Mouse (Mus musculus) Patski (cell line): Measurements from ENCODE around the gene Riiad1. TPM values are rescaled to one million over a fixed set of nuclear protein-coding genes. Genes with fewer than 3 reads are reported as not detected.

ENCODE experiments used
- ATAC-seq: fragments of 100-300 bp; one replicate; pipeline ENCODE4 v1.8.0; 2021
- CTCF ChIA-PET: fragments of 350-600 bp; sonication (Branson Sonifier 250); formaldehyde crosslinking; loops from one replicate; lab custom pipeline; 2022; ENCODE audit warnings: inconsistent platforms; lab: Charles Lee
- POLR2A ChIA-PET: fragments of 350-600 bp; sonication (Branson Sonifier 250); formaldehyde crosslinking; loops from one replicate; lab custom pipeline; 2022; ENCODE audit warnings: antibody characterized with exemption, inconsistent platforms; lab: Charles Lee
- DNase-seq: peaks from one replicate; pipeline ENCODE4 v3.0.0-alpha.2; 2011; ENCODE audit warnings: low read depth, low spot score
- H3K27me3 ChIP-seq: fragments of 371-371 bp; one replicate; pipeline ENCODE4 v1.5.1; 2021
- CTCF ChIP-seq: fragments of 100-300 bp; IDR thresholded peaks from one replicate; pipeline ENCODE4 v1.5.1; 2021
- in situ Hi-C: fragments of 300-500 bp; cut with MboI; formaldehyde crosslinking; loops from 3 replicates; pipeline ENCODE4 v1.11.1; 2018; ENCODE audit warnings: low pct_unique_long_range_greater_than_20kb, mixed read lengths
- polyA plus RNA-seq: library from polyadenylated mRNA; unstranded; gene quantifications from one replicate; pipeline ENCODE4 v1.2.3, GENCODE M21; 2021

Gene Riiad1
- polyA plus RNA-seq, 1 experiment from 2014 or later = 0.19 TPM

- CTCF ChIA-PET = interaction anchor here (1.1 to 1.7 kb wide), 7 partner anchors 8 to 56 kb away, joined by 3 to 6 read pairs (median 3); no protein-coding TSS in a partner anchor
- H3K27me3 ChIP-seq = no peaks in the 10 kb centered on the region
- DNase-seq (no peak), ATAC-seq (no peak)
- in situ Hi-C loops = no loop called here
- TF ChIP-seq CTCF = no peak
- POLR2A ChIA-PET = interaction anchor here (1.3 kb wide), 1 partner anchor 9 kb away, joined by 4 read pairs; no protein-coding TSS in a partner anchor
These were observed 14.3 kb downstream of the Riiad1 start for GRCm38 (mm10) chr3:94465632-94466430.

- ATAC-seq (no peak), DNase-seq (no peak)
- TF ChIP-seq CTCF = no peak
- H3K27me3 ChIP-seq = no peaks in the 10 kb centered on the region
- ChIA-PET CTCF (interaction anchor here (1.1 to 1.7 kb wide), 3 partner anchors 28 to 97 kb away, joined by 3 to 5 read pairs (median 4); no protein-coding TSS in a partner anchor), POLR2A (no interaction called here)
- in situ Hi-C loops = no loop called here
These were observed 16.1 kb downstream of the Riiad1 start for GRCm38 (mm10) chr3:94463926-94464578.

- no peaks in the 10 kb centered on the region for H3K27me3 ChIP-seq
- TF ChIP-seq CTCF = no peak
- DNase-seq = no peak
- ATAC-seq = no peak
- POLR2A ChIA-PET = no interaction called here
- CTCF ChIA-PET = no interaction called here
- in situ Hi-C loops = loop anchor here (5.0 to 10.0 kb wide), 3 partner anchors 47 to 385 kb away; no protein-coding TSS in a partner anchor
These were observed 20.3 kb downstream of the Riiad1 start for GRCm38 (mm10) chr3:94459834-94460233.

GRCm38 (mm10) chr3:94457055-94457454 lies 23.1 kb downstream of the Riiad1 start:
- DNase-seq = no peak
- H3K27me3 ChIP-seq = no peaks in the 10 kb centered on the region
- no peak for TF ChIP-seq CTCF
- ChIA-PET POLR2A (interaction anchor here (0.8 to 1.3 kb wide), 4 partner anchors 9 to 145 kb away, joined by 3 to 4 read pairs (median 4); no protein-coding TSS in a partner anchor), CTCF (interaction anchor here (0.7 to 5.2 kb wide), 29 partner anchors 9 to 445 kb away, joined by 3 to 40 read pairs (median 3); partner anchors contain the start of gene Oaz3)
- in situ Hi-C loops = loop anchor here (5.0 to 10.0 kb wide), 3 partner anchors 50 to 388 kb away; no protein-coding TSS in a partner anchor
- ATAC-seq = no peak

- peak; percentile 92 for ATAC-seq
- peak; percentile 98 for TF ChIP-seq CTCF
- in situ Hi-C loops = loop anchor here (5.0 to 10.0 kb wide), 3 partner anchors 51 to 388 kb away; no protein-coding TSS in a partner anchor
- H3K27me3 ChIP-seq = no peaks in the 10 kb centered on the region
- DNase-seq = peak; percentile 77
- ChIA-PET POLR2A (interaction anchor here (0.8 to 1.3 kb wide), 4 partner anchors 9 to 145 kb away, joined by 3 to 4 read pairs (median 4); no protein-coding TSS in a partner anchor), CTCF (interaction anchor here (0.7 to 5.2 kb wide), 31 partner anchors 8 to 446 kb away, joined by 3 to 40 read pairs (median 3); partner anchors contain the start of gene Oaz3)
These were observed 23.6 kb downstream of the Riiad1 start for GRCm38 (mm10) chr3:94456529-94457000.

- no peak for DNase-seq
- no peak for TF ChIP-seq CTCF
- no peaks in the 10 kb centered on the region for H3K27me3 ChIP-seq
- CTCF ChIA-PET = interaction anchor here (0.8 to 2.7 kb wide), 5 partner anchors 13 to 153 kb away, joined by 3 to 13 read pairs (median 4); no protein-coding TSS in a partner anchor
- in situ Hi-C loops = no loop called here
- POLR2A ChIA-PET = no interaction called here
- ATAC-seq = no peak
These were observed 30.8 kb downstream of the Riiad1 start for GRCm38 (mm10) chr3:94449377-94449776.

- CTCF ChIA-PET = interaction anchor here (0.8 to 2.4 kb wide), 3 partner anchors 13 to 90 kb away, joined by 3 to 9 read pairs (median 4); no protein-coding TSS in a partner anchor
- in situ Hi-C loops = loop anchor here (5.0 kb wide), 1 partner anchor 76 kb away; no protein-coding TSS in a partner anchor
- POLR2A ChIA-PET = interaction anchor here (0.5 to 2.0 kb wide), 9 partner anchors 9 to 216 kb away, joined by 3 to 9 read pairs (median 4); no protein-coding TSS in a partner anchor
- TF ChIP-seq CTCF = no peak
- ATAC-seq = peak; percentile 14
- no peak for DNase-seq
- H3K27me3 ChIP-seq = peaks cover 16% of the 10 kb centered on the region
These were observed 36.6 kb downstream of the Riiad1 start, which contains the start of gene Oaz3 for GRCm38 (mm10) chr3:94443597-94443964. Gene Oaz3 (minus strand): TSS chr3:94443915.

- peaks cover 16% of the 10 kb centered on the region for H3K27me3 ChIP-seq
- in situ Hi-C loops = loop anchor here (5.0 kb wide), 1 partner anchor 76 kb away; no protein-coding TSS in a partner anchor
- CTCF ChIA-PET = interaction anchor here (0.7 to 2.4 kb wide), 3 partner anchors 14 to 118 kb away, joined by 4 to 9 read pairs (median 4); no protein-coding TSS in a partner anchor
- TF ChIP-seq CTCF = no peak
- peak; percentile 79 for DNase-seq
- peak; percentile 92 for ATAC-seq
- POLR2A ChIA-PET = interaction anchor here (0.5 to 2.0 kb wide), 12 partner anchors 15 to 216 kb away, joined by 3 to 9 read pairs (median 3); no protein-coding TSS in a partner anchor
These were observed 37.1 kb downstream of the Riiad1 start, which contains the start of gene Mrpl9 for GRCm38 (mm10) chr3:94442951-94443596. Gene Mrpl9 (plus strand): TSS chr3:94443318.

GRCm38 (mm10) chr3:94441182-94441581 lies 39.0 kb downstream of the Riiad1 start:
- ChIA-PET POLR2A (no interaction called here), CTCF (interaction anchor here (0.8 to 2.2 kb wide), 9 partner anchors 12 to 93 kb away, joined by 3 to 9 read pairs (median 4); no protein-coding TSS in a partner anchor)
- no peak for DNase-seq

More at GRCm38 (mm10) chr3:94441182-94441581, 39.0 kb downstream of the Riiad1 start:
- peaks cover 16% of the 10 kb centered on the region for H3K27me3 ChIP-seq
- peak; percentile 38 for ATAC-seq
- TF ChIP-seq CTCF = peak; percentile 66
- in situ Hi-C loops = loop anchor here (5.0 kb wide), 1 partner anchor 74 kb away; no protein-coding TSS in a partner anchor
